Mouse (Mus musculus): ENCODE data around the gene Tmem129.

Tmem129 gene

GRCm38 (mm10) chr5:33687142-33687541 lies 28.9 kb upstream of the Tmem129 start:
- no peak for DNase-seq (ENCODE audit: low spot score in 2 of 2)

GRCm38 (mm10) chr5:33684932-33685331 lies 26.7 kb upstream of the Tmem129 start:
- DNase-seq (ENCODE audit: low spot score in 2 of 2): no peak

GRCm38 (mm10) chr5:33683897-33684652 lies 25.9 kb upstream of the Tmem129 start:
- DNase-seq (ENCODE audit: low spot score in 2 of 2): peak; percentile 30 to 59

GRCm38 (mm10) chr5:33682963-33683362 lies 24.7 kb upstream of the Tmem129 start:
- DNase-seq (ENCODE audit: low spot score in 2 of 2): no peak

- DNase-seq (ENCODE audit: low spot score in 2 of 2): no peak
Measured at GRCm38 (mm10) chr5:33681611-33682388, 23.6 kb upstream of the Tmem129 start.

GRCm38 (mm10) chr5:33681044-33681443 lies 22.8 kb upstream of the Tmem129 start:
- DNase-seq (ENCODE audit: low spot score in 2 of 2): no peak

GRCm38 (mm10) chr5:33678244-33678643 lies 20.0 kb upstream of the Tmem129 start:
- DNase-seq (ENCODE audit: low spot score in 2 of 2): no peak

GRCm38 (mm10) chr5:33675964-33676363 lies 17.7 kb upstream of the Tmem129 start:
- DNase-seq (ENCODE audit: low spot score in 2 of 2): peak; percentile 53 to 54

- peak in 1 of 2 experiments; percentile 51 for DNase-seq (ENCODE audit: low spot score in 2 of 2)
Measured at GRCm38 (mm10) chr5:33674439-33674838, 16.2 kb upstream of the Tmem129 start.

GRCm38 (mm10) chr5:33671659-33672058 lies 13.4 kb upstream of the Tmem129 start:
- no peak for DNase-seq (ENCODE audit: low spot score in 2 of 2)

- no peak for DNase-seq (ENCODE audit: low spot score in 2 of 2)
Measured at GRCm38 (mm10) chr5:33668223-33668622, 10.0 kb upstream of the Tmem129 start.

GRCm38 (mm10) chr5:33658664-33659050 lies 441 bp upstream of the Tmem129 start:
- no peak for DNase-seq (ENCODE audit: low spot score in 2 of 2)

GRCm38 (mm10) chr5:33657251-33657786 lies 897 bp downstream of the Tmem129 start:
- DNase-seq (ENCODE audit: low spot score in 2 of 2): no peak

- no peak for DNase-seq (ENCODE audit: low spot score in 2 of 2)
Measured at GRCm38 (mm10) chr5:33656739-33657138, 1.5 kb downstream of the Tmem129 start.

- DNase-seq (ENCODE audit: low spot score in 2 of 2): no peak
Measured at GRCm38 (mm10) chr5:33655251-33655840, 2.9 kb downstream of the Tmem129 start.

- no peak for DNase-seq (ENCODE audit: low spot score in 2 of 2)
Measured at GRCm38 (mm10) chr5:33654424-33654823, 3.8 kb downstream of the Tmem129 start.

- DNase-seq (ENCODE audit: low spot score in 2 of 2): no peak
Measured at GRCm38 (mm10) chr5:33652783-33653173, 5.4 kb downstream of the Tmem129 start.

GRCm38 (mm10) chr5:33651921-33652782 lies 6.1 kb downstream of the Tmem129 start, which contains the start of gene Slbp:
Gene Slbp, minus strand, starts transcription at chr5:33652574.
- DNase-seq (ENCODE audit: low spot score in 2 of 2): peak; percentile 95 to 97

- no peak for DNase-seq (ENCODE audit: low spot score in 2 of 2)
Measured at GRCm38 (mm10) chr5:33651541-33651920, 6.7 kb downstream of the Tmem129 start.

- no peak for DNase-seq (ENCODE audit: low spot score in 2 of 2)
Measured at GRCm38 (mm10) chr5:33651017-33651416, 7.2 kb downstream of the Tmem129 start.

GRCm38 (mm10) chr5:33640652-33641051 lies 17.6 kb downstream of the Tmem129 start:
- DNase-seq (ENCODE audit: low spot score in 2 of 2): peak in 1 of 2 experiments; percentile 59
